In genomic region chr3:47019270-47019669, GRCm38 (mm10) we compare ENCODE assay signal across 15 mouse cellular contexts.
DNase-seq lines count a peak whose midpoint lies in the region; ATAC-seq and TF ChIP-seq lines count a peak whose summit lies in the region.
"Had no signal": no experiment of that assay in that cellular context is flagged by ENCODE, and none has a peak within 500 bp of the region (broad histone marks: within the 10 kb centered on the region; RNA-seq: fewer than 3 reads in every experiment).

No protein-coding gene starts in this region.

- TF ChIP-seq CTCF in left cerebral cortex, adult 2 months (IDR thresholded peaks at IDR 0.05): peak; percentile 25
- peak; percentile 30; the same call in 1 of the 2 replicates for TF ChIP-seq CTCF in E14TG2a.4 (conservative IDR thresholded peaks at IDR 0.05; ENCODE audit: low read length)

- no peak overlapping the region for H3K4me3 ChIP-seq in forebrain, embryonic 14.5 days (ENCODE audit: low read depth, low read length)
- H3K4me3 ChIP-seq in forebrain, embryonic 16.5 days (replicated peaks; ENCODE audit: low read length): no peak overlapping the region
- no peak overlapping the region for H3K4me3 ChIP-seq in left cerebral cortex, adult 2 months
- H3K4me3 ChIP-seq in E14TG2a.4 (replicated peaks; ENCODE audit: low read length): no peak overlapping the region
- H3K4me3 ChIP-seq: midbrain, embryonic 10.5 days had no signal

- no peaks in the 10 kb centered on the region for H3K36me3 ChIP-seq in forebrain, embryonic 14.5 days (ENCODE audit: control insufficient read depth, insufficient read depth, low read length)
- no peaks in the 10 kb centered on the region for H3K36me3 ChIP-seq in forebrain, embryonic 16.5 days (ENCODE audit: control insufficient read depth, insufficient read depth)
- H3K36me3 ChIP-seq in E14TG2a.4 (ENCODE audit: insufficient read depth, low read length): no peaks in the 10 kb centered on the region
- H3K36me3 ChIP-seq: midbrain, embryonic 10.5 days had no signal

- H3K9ac ChIP-seq in forebrain, embryonic 14.5 days (ENCODE audit: low read length): no peak overlapping the region
- no peak overlapping the region for H3K9ac ChIP-seq in forebrain, embryonic 16.5 days (replicated peaks; ENCODE audit: low read depth, low read length)
- H3K9ac ChIP-seq: liver, embryonic 14.5 days had no signal

- no peak overlapping the region for H3K27ac ChIP-seq in forebrain, embryonic 14.5 days (ENCODE audit: low read depth, low read length)
- no peak overlapping the region for H3K27ac ChIP-seq in forebrain, embryonic 16.5 days (ENCODE audit: low read length)
- H3K27ac ChIP-seq in left cerebral cortex, adult 2 months: no peak overlapping the region
- H3K27ac ChIP-seq: liver, embryonic 14.5 days; midbrain, embryonic 10.5 days had no signal

- intact Hi-C loops in left cerebral cortex, adult 2 months (cut with DNase I): no loop called here

- ATAC-seq in forebrain, embryonic 14.5 days: peak; percentile 48; the same call in 1 of the 2 replicates
- ATAC-seq in forebrain, embryonic 16.5 days: no peak

- no peaks in the 10 kb centered on the region for H3K27me3 ChIP-seq in forebrain, embryonic 14.5 days (replicated peaks; ENCODE audit: control insufficient read depth, insufficient read depth, low read length)
- H3K27me3 ChIP-seq in forebrain, embryonic 16.5 days (replicated peaks; ENCODE audit: control insufficient read depth, insufficient read depth, low read length): no peaks in the 10 kb centered on the region
- H3K27me3 ChIP-seq in E14TG2a.4 (ENCODE audit: insufficient read depth, low read length): no peaks in the 10 kb centered on the region

- no peaks in the 10 kb centered on the region for H3K9me3 ChIP-seq in forebrain, embryonic 14.5 days (replicated peaks; ENCODE audit: control insufficient read depth, low read length)
- no peaks in the 10 kb centered on the region; the same call in 1 of the 2 replicates for H3K9me3 ChIP-seq in forebrain, embryonic 16.5 days (ENCODE audit: control insufficient read depth, low read length)
- peaks cover 32% of the 10 kb centered on the region for H3K9me3 ChIP-seq in E14TG2a.4 (ENCODE audit: low read length)

- H3K4me1 ChIP-seq in forebrain, embryonic 14.5 days (ENCODE audit: control insufficient read depth, insufficient read depth, low read length): no peaks in the 10 kb centered on the region
- no peaks in the 10 kb centered on the region for H3K4me1 ChIP-seq in forebrain, embryonic 16.5 days (replicated peaks; ENCODE audit: control insufficient read depth, insufficient read depth, low read length)
- no peaks in the 10 kb centered on the region for H3K4me1 ChIP-seq in E14TG2a.4 (replicated peaks; ENCODE audit: low read depth, low read length)
- H3K4me1 ChIP-seq: midbrain, embryonic 10.5 days had no signal

- DNase-seq in forebrain, embryonic 14.5 days (ENCODE audit: low spot score): peak; percentile 80
- DNase-seq in left cerebral cortex, adult 2 months (ENCODE audit: extremely low spot score in 1 of 2, low spot score in 2 of 2): no peak
- DNase-seq in left cerebral cortex, adult 11 months (ENCODE audit: low spot score): no peak
- peak; percentile 33 for DNase-seq in R1 (ENCODE audit: low read depth, low spot score)
- DNase-seq in adrenal gland, postnatal 4 days (ENCODE audit: low spot score in 2 of 2): no peak
- DNase-seq in layer of hippocampus, postnatal 10 days (ENCODE audit: low spot score in 2 of 2): no peak
- DNase-seq: cerebellum, adult 2 months; gastrocnemius, postnatal 10 days; lung, postnatal 14 days; right cerebral cortex, adult 18-20 months; thymus, postnatal 14 days had no signal

- WGBS in forebrain, embryonic 14.5 days: 27% methylated on average over 1 of the region's 1 CpGs
- WGBS in forebrain, embryonic 16.5 days: 18% methylated on average over 1 of the region's 1 CpGs

- no peak overlapping the region for H3K4me2 ChIP-seq in forebrain, embryonic 14.5 days (ENCODE audit: low read length)
- no peak overlapping the region for H3K4me2 ChIP-seq in forebrain, embryonic 16.5 days (ENCODE audit: low read length)

Comparison
In these comparisons a context has a peak if more than half of its experiments do, and no peak if none do; other contexts are left out.
1. DNase-seq: peak in forebrain, embryonic 14.5 days (single experiment) and R1 (single experiment); none in left cerebral cortex, adult 2 months (0 of 2), left cerebral cortex, adult 11 months (single experiment), adrenal gland, postnatal 4 days (0 of 2) and layer of hippocampus, postnatal 10 days (0 of 2).